In genomic region chr15:101339537-101339936, GRCm38 (mm10) we compare ENCODE assay signal across 8 mouse cellular contexts. TPM values are rescaled to one million over a fixed set of nuclear protein-coding genes. Genes with fewer than 3 reads are reported as not detected.
DNase-seq lines count a peak whose midpoint lies in the region; ATAC-seq lines count a peak whose summit lies in the region.

No protein-coding gene starts in this region.

- H3K27me3 ChIP-seq in hindbrain, embryonic 13.5 days, result peaks cover 34% of the 10 kb centered on the region; the same call in 1 of the 2 replicates

- no peak overlapping the region for H3K9ac ChIP-seq in hindbrain, embryonic 13.5 days

- H3K4me1 ChIP-seq in hindbrain, embryonic 13.5 days (replicated peaks), result no peaks in the 10 kb centered on the region; the same call in 1 of the 2 replicates

- H3K36me3 ChIP-seq in hindbrain, embryonic 13.5 days, result no peaks in the 10 kb centered on the region

- peak; percentile 64 for DNase-seq in MEL-GATA-1-ER (ENCODE audit: extremely low read depth, low read depth)
- DNase-seq in cerebellum, adult 9-10 months, result peak; percentile 87
- peak; percentile 77 to 86 for DNase-seq in frontal cortex, postnatal 14 days (ENCODE audit: low spot score in 2 of 2)
- peak; percentile 87 to 93 for DNase-seq in layer of hippocampus, postnatal 14 days (ENCODE audit: low spot score in 2 of 2)
- DNase-seq in lung, postnatal 14 days, result peak; percentile 94
- DNase-seq in retina, postnatal 1 day, result peak; percentile 89
- peak; percentile 74 to 78 for DNase-seq in thymus, postnatal 36 days

- H3K4me3 ChIP-seq in hindbrain, embryonic 13.5 days, result no peak overlapping the region

- 0% methylated on average over 2 of the region's 2 CpGs for WGBS in hindbrain, embryonic 13.5 days

- no peak overlapping the region for H3K27ac ChIP-seq in hindbrain, embryonic 13.5 days

- peak; percentile 88 for ATAC-seq in hindbrain, embryonic 13.5 days (ENCODE audit: low FRiP score)

- no peak overlapping the region for H3K4me2 ChIP-seq in hindbrain, embryonic 13.5 days

- no peaks in the 10 kb centered on the region for H3K9me3 ChIP-seq in hindbrain, embryonic 13.5 days

RNA-seq across cellular contexts. Expression of gene Krt80, which starts 30.4 kb away (rescaled TPM):
- 0.09 and 0.10 TPM in 2 replicates for polyA plus RNA-seq in hindbrain, embryonic 13.5 days (2015; fragmentation: Nextera tagmentation; extraction: Ambion mirVana)
- under 1 TPM in 1 of 2 experiments, not detected in 1; 0.10 TPM for total RNA-seq in layer of hippocampus, postnatal 14 days (2021)

RNA-seq across cellular contexts. Expression of gene 6030408B16Rik, which starts 46.5 kb away (rescaled TPM):
- polyA plus RNA-seq in hindbrain, embryonic 13.5 days (2015; fragmentation: Nextera tagmentation; extraction: Ambion mirVana), result 0.56 and 0.66 TPM in 2 replicates
- under 1 TPM; 0.28 to 0.69 TPM for total RNA-seq in layer of hippocampus, postnatal 14 days (2021)

RNA-seq across cellular contexts. Expression of gene Atg101, which starts 55.5 kb away (rescaled TPM):
- 82.9 and 84.6 TPM in 2 replicates for polyA plus RNA-seq in hindbrain, embryonic 13.5 days (2015; fragmentation: Nextera tagmentation; extraction: Ambion mirVana)
- 10 to 100 TPM; 45.9 to 47.3 TPM for total RNA-seq in layer of hippocampus, postnatal 14 days (2021)
